Mouse (Mus musculus): ENCODE measurements around the gene Snapc1. TPM values are rescaled to one million over a fixed set of nuclear protein-coding genes. Genes with fewer than 3 reads are reported as not detected.

Snapc1 gene
- total and polyA plus RNA-seq, 3 experiments, result 5.0 to 12.8 (median 10.9) TPM

DNA sequence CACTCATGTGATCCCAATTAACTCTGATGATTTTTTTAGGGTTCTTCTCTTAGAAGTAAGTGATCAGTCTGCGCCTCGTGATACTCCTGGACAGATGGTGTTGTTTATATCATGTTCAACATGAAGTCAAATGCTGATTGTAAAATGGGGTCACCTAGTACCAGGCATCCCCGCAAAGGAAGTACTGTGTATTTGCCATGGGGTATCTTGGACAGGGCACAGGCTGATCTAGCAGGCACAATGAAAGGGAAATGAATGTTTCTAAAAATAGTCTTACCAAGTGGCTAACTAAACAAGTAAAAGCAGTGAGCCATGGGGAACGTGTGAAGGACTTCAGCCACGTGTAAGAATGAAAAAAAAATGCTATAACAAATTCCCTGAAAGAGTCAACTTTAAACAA lies 9.5 kb upstream of the Snapc1 start:
- Histone ChIP-seq H3K36me3 (ENCODE audit: control insufficient read depth, insufficient read depth, low read length) (no peaks in the 10 kb centered on the region), H3K4me3 (no peak overlapping the region)

DNA sequence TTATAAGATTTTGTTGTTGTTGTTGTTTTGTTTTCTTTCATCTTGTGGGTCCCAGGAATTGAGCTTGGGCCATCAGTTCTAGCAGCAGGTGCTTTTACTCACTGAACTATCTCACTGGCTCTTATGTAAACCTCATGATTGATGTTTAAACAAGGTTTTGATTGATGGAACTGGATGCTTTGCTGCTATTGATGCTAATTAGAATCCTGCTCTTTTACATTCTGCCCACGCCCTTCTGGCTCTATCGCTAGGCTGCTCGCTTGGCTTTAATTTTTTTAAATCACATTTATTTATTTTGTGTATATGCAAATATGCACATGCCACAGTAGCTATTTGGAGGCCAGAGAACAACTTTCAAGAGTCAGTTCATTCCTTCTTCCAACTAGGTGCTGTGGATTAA lies 6.6 kb upstream of the Snapc1 start:
- TF ChIP-seq CTCF (IDR thresholded peaks at IDR 0.05) (no peak), EP300 (IDR thresholded peaks at IDR 0.05; ENCODE audit: insufficient read depth, low read depth, low read length) (no peak)

More for the DNA sequence above, 9.5 kb upstream of the Snapc1 start:
- Histone ChIP-seq H3K9ac (ENCODE audit: low read depth, low read length) (no peak overlapping the region), H3K27me3 (ENCODE audit: control insufficient read depth, insufficient read depth, low read length) (no peaks in the 10 kb centered on the region), H3K79me2 (replicated peaks; ENCODE audit: control insufficient read depth, insufficient read depth, low read length) (no peaks in the 10 kb centered on the region), H3K4me1 (ENCODE audit: control insufficient read depth, insufficient read depth, low read length) (peaks cover 3% of the 10 kb centered on the region; the same call in 1 of the 2 replicates), H3K27ac (peak overlapping the region; percentile 18; the same call in 1 of the 2 replicates)
- TF ChIP-seq EP300 (IDR thresholded peaks at IDR 0.05; ENCODE audit: insufficient read depth, low read depth, low read length) (no peak), CTCF (IDR thresholded peaks at IDR 0.05) (no peak), POLR2A (IDR thresholded peaks at IDR 0.05; ENCODE audit: insufficient read depth, low read depth, low read length) (no peak)
- no peak for DNase-seq
- intact Hi-C loops (cut with DNase I), result no loop called here
- WGBS, result 39% methylated on average over 5 of the region's 5 CpGs

DNA sequence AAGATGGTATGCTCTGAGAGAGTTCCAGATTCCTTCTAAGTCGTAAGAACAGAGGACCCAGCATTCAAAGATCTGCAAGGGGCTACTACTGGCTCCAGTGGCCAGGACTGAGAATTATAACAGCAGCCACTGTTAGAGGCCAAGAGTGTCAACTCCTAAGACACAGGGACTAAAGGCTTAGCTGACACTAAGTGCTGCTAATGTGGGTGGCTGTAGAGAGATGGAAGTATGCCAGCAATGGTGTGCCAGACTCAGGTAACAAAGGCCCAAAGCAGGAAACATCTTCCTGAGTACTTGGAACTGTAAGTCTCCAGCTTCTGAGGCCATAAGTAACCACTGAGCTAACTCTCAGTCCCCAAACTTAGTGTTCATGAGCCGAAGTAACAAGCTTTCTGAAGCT lies 5.5 kb upstream of the Snapc1 start:
- intact Hi-C loops (cut with DNase I), result no loop called here
- whole genome bisulfite sequencing, result 76% methylated on average over 2 of the region's 2 CpGs
- no peaks in the 10 kb centered on the region for H3K36me3 ChIP-seq (ENCODE audit: control insufficient read depth, insufficient read depth, low read length)
- H3K9ac ChIP-seq (ENCODE audit: low read depth, low read length), result no peak overlapping the region
- no peak overlapping the region for H3K27ac ChIP-seq
- H3K4me3 ChIP-seq, result no peak overlapping the region
- H3K79me2 ChIP-seq (replicated peaks; ENCODE audit: control insufficient read depth, insufficient read depth, low read length), result no peaks in the 10 kb centered on the region
- no peak for DNase-seq
- H3K27me3 ChIP-seq (ENCODE audit: control insufficient read depth, insufficient read depth, low read length), result no peaks in the 10 kb centered on the region
- TF ChIP-seq EP300 (IDR thresholded peaks at IDR 0.05; ENCODE audit: insufficient read depth, low read depth, low read length), result no peak
- TF ChIP-seq CTCF (IDR thresholded peaks at IDR 0.05), result no peak
- no peak for TF ChIP-seq POLR2A (IDR thresholded peaks at IDR 0.05; ENCODE audit: insufficient read depth, low read depth, low read length)
- peaks cover 3% of the 10 kb centered on the region; the same call in 1 of the 2 replicates for H3K4me1 ChIP-seq (ENCODE audit: control insufficient read depth, insufficient read depth, low read length)

More for the DNA sequence above, 6.6 kb upstream of the Snapc1 start:
- Histone ChIP-seq H3K36me3 (ENCODE audit: control insufficient read depth, insufficient read depth, low read length) (no peaks in the 10 kb centered on the region), H3K9ac (ENCODE audit: low read depth, low read length) (no peak overlapping the region), H3K27me3 (ENCODE audit: control insufficient read depth, insufficient read depth, low read length) (no peaks in the 10 kb centered on the region), H3K27ac (no peak overlapping the region), H3K79me2 (replicated peaks; ENCODE audit: control insufficient read depth, insufficient read depth, low read length) (no peaks in the 10 kb centered on the region), H3K4me1 (ENCODE audit: control insufficient read depth, insufficient read depth, low read length) (peaks cover 3% of the 10 kb centered on the region; the same call in 1 of the 2 replicates), H3K4me3 (no peak overlapping the region)
- intact Hi-C loops (cut with DNase I), result no loop called here
- WGBS, result 93% methylated on average over 3 of the region's 3 CpGs
- DNase-seq, result no peak

DNA sequence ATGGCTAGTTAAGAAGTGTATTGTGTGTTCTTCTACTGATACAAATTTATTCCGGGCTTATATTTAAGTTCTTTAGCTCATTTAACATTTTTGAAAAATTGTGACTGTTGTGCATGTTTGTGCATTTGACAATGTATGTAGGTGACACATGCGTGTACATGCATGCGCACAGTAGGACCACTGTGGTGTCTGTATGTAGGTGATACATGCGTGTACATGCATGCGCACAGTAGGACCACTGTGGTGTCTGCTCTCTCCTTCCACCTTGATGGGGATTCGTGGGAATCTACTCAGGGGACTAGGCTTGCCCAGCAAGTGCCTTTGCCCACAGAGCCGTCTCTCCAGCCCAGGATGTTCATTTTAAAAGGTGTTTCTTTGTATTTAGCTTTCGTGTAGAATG lies 4.9 kb downstream of the Snapc1 start:
- intact Hi-C loops (cut with DNase I), result loop anchor here (10.0 kb wide), 1 partner anchor 1204 kb away; no protein-coding TSS in a partner anchor
- TF ChIP-seq CTCF (IDR thresholded peaks at IDR 0.05) (no peak), EP300 (IDR thresholded peaks at IDR 0.05; ENCODE audit: insufficient read depth, low read depth, low read length) (no peak), POLR2A (IDR thresholded peaks at IDR 0.05; ENCODE audit: insufficient read depth, low read depth, low read length) (no peak)
- Histone ChIP-seq H3K4me3 (no peak overlapping the region), H3K9ac (ENCODE audit: low read depth, low read length) (no peak overlapping the region), H3K27me3 (ENCODE audit: control insufficient read depth, insufficient read depth, low read length) (no peaks in the 10 kb centered on the region), H3K27ac (no peak overlapping the region), H3K36me3 (ENCODE audit: control insufficient read depth, insufficient read depth, low read length) (peaks cover 2% of the 10 kb centered on the region), H3K79me2 (replicated peaks; ENCODE audit: control insufficient read depth, insufficient read depth, low read length) (no peaks in the 10 kb centered on the region), H3K4me1 (ENCODE audit: control insufficient read depth, insufficient read depth, low read length) (peaks cover 2% of the 10 kb centered on the region)
- 96% methylated on average over 8 of the region's 8 CpGs for WGBS
- no peak for DNase-seq

DNA sequence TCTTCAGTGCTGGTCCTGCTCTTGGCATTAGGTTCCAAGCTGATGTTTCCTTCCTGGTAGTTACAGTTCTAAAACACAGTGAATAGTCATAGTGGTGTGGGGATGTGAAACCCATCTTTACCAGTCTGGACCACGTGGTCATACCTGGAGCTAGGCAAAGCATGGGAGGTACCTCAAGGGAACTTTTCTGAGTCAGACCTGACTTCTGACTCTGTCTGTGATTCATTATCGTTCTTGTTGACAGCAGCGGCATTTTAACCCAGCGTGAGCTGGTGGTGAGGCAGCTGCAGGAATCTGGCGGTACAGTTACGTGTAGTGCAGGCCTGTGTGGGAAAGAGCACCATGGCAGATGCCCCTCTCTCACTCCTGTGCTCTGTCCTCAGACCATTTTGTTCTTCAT lies 10.3 kb downstream of the Snapc1 start:
- Histone ChIP-seq H3K27ac (no peak overlapping the region), H3K9ac (ENCODE audit: low read depth, low read length) (no peak overlapping the region), H3K79me2 (replicated peaks; ENCODE audit: control insufficient read depth, insufficient read depth, low read length) (no peaks in the 10 kb centered on the region), H3K4me3 (no peak overlapping the region), H3K36me3 (ENCODE audit: control insufficient read depth, insufficient read depth, low read length) (peaks cover 4% of the 10 kb centered on the region), H3K4me1 (ENCODE audit: control insufficient read depth, insufficient read depth, low read length) (peaks cover 1% of the 10 kb centered on the region; the same call in 1 of the 2 replicates), H3K27me3 (ENCODE audit: control insufficient read depth, insufficient read depth, low read length) (no peaks in the 10 kb centered on the region)
- no peak for DNase-seq
- intact Hi-C loops (cut with DNase I), result no loop called here
- WGBS, result 82% methylated on average over 6 of the region's 6 CpGs
- TF ChIP-seq EP300 (IDR thresholded peaks at IDR 0.05; ENCODE audit: insufficient read depth, low read depth, low read length) (no peak), POLR2A (IDR thresholded peaks at IDR 0.05; ENCODE audit: insufficient read depth, low read depth, low read length) (no peak), CTCF (IDR thresholded peaks at IDR 0.05) (no peak)

DNA sequence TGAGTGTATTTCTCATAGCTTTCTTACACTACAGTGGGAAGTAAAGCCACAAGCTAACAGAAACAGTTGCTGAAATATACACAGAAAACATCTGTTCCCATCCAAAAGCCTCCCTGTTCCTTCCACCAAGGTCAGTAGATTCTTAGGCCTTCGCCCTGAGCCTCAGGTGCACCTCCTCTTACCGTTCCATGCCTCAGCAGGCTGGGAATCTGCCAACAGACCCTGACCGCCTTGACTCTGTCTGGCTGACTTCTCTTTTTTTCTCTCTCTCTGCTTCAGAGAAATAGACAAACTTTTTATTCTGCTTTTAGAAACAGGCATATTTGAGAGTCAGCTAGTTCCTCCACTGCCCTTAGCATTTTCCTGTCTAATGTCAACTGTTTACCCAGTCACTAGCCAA lies 13.9 kb downstream of the Snapc1 start:
- intact Hi-C loops (cut with DNase I), result no loop called here
- Histone ChIP-seq H3K9ac (ENCODE audit: low read depth, low read length) (no peak overlapping the region), H3K27me3 (ENCODE audit: control insufficient read depth, insufficient read depth, low read length) (no peaks in the 10 kb centered on the region), H3K36me3 (ENCODE audit: control insufficient read depth, insufficient read depth, low read length) (peaks cover 4% of the 10 kb centered on the region), H3K4me3 (no peak overlapping the region), H3K79me2 (replicated peaks; ENCODE audit: control insufficient read depth, insufficient read depth, low read length) (no peaks in the 10 kb centered on the region), H3K4me1 (ENCODE audit: control insufficient read depth, insufficient read depth, low read length) (peaks cover 1% of the 10 kb centered on the region), H3K27ac (no peak overlapping the region)
- TF ChIP-seq CTCF (IDR thresholded peaks at IDR 0.05) (no peak), POLR2A (IDR thresholded peaks at IDR 0.05; ENCODE audit: insufficient read depth, low read depth, low read length) (no peak), EP300 (IDR thresholded peaks at IDR 0.05; ENCODE audit: insufficient read depth, low read depth, low read length) (no peak)
- no peak for DNase-seq
- WGBS, result 91% methylated on average over 3 of the region's 3 CpGs

Measured in heart, adult 2 months (tissue).